Mouse (Mus musculus) CH12.LX (cell line): Measurements from ENCODE around the gene Zfp787. TPM values are rescaled to one million over a fixed set of nuclear protein-coding genes. Genes with fewer than 3 reads are reported as not detected.

Experiments
- DNase-seq: peaks from one replicate; pipeline ENCODE4 v3.0.0-alpha.2; 2013; ENCODE audit errors: extremely low read depth
- H3K27ac ChIP-seq: 2 replicates; pipeline ENCODE4 v1.5.1; 2012; ENCODE audit warnings: low read depth, mild to moderate bottlenecking, control low read depth, moderate library complexity; ENCODE audit not compliant: insufficient read depth
- H3K27me3 ChIP-seq: replicated peaks from 2 replicates; pipeline ENCODE3; 2012; ENCODE audit warnings: inconsistent platforms
- H3K36me3 ChIP-seq, 2 experiments: replicated peaks in 1 of 2; 2 replicates each; pipeline versions ENCODE3 to v1.6.1; 2012; ENCODE audit warnings: inconsistent platforms in 1 of 2, low read length in 1 of 2, mild to moderate bottlenecking in 1 of 2, mixed read lengths in 1 of 2, moderate library complexity in 1 of 2; ENCODE audit not compliant: control insufficient read depth in 1 of 2, insufficient read depth in 1 of 2
- H3K4me1 ChIP-seq, 2 experiments: 2 replicates each; pipeline ENCODE4 v1.6.1; 2012; ENCODE audit warnings: inconsistent platforms in 1 of 2, moderate library complexity in 1 of 2; ENCODE audit not compliant: insufficient read depth in 2 of 2, control insufficient read depth in 1 of 2
- H3K4me2 ChIP-seq: 2 replicates; pipeline ENCODE4 v1.6.1; 2012; ENCODE audit warnings: low read depth, mild to moderate bottlenecking, control low read depth; ENCODE audit not compliant: poor library complexity, insufficient read depth, severe bottlenecking
- H3K4me3 ChIP-seq, 3 experiments: fragments of 150-350 bp in 1 of 3; sonication (generic) in 1 of 3; replicated peaks in 1 of 3; 2 replicates each; pipeline versions ENCODE3 to v1.5.1; 2011 to 2012; ENCODE audit warnings: low read depth in 2 of 3, low read length in 2 of 3, mild to moderate bottlenecking in 2 of 3, moderate library complexity in 2 of 3, control low read depth in 1 of 3, improper control_type of control experiment in 1 of 3, inconsistent platforms in 1 of 3, mixed read lengths in 1 of 3; ENCODE audit not compliant: poor library complexity in 1 of 3
- H3K79me2 ChIP-seq: replicated peaks from 2 replicates; pipeline ENCODE4 v1.6.1; 2012; ENCODE audit warnings: mild to moderate bottlenecking, moderate library complexity; ENCODE audit not compliant: control insufficient read depth, poor library complexity, insufficient read depth, severe bottlenecking; ENCODE audit errors: extremely low read depth
- H3K9ac ChIP-seq: 2 replicates; pipeline ENCODE4 v1.6.1; 2012; ENCODE audit warnings: low read depth, mild to moderate bottlenecking, control low read depth, moderate library complexity; ENCODE audit not compliant: insufficient read depth
- H3K9me3 ChIP-seq: replicated peaks from 2 replicates; pipeline ENCODE3; 2012; ENCODE audit warnings: low read length, inconsistent platforms, mixed read lengths
- CHD2 ChIP-seq: IDR thresholded peaks from 2 replicates; pipeline ENCODE4 v1.6.1; 2011; ENCODE audit warnings: low read length, improper control_type of control experiment
- E2F4 ChIP-seq: IDR thresholded peaks from 2 replicates; pipeline ENCODE4 v1.6.1; 2011; ENCODE audit warnings: low read depth, low read length, improper control_type of control experiment; ENCODE audit not compliant: insufficient replicate concordance
- ELF1 ChIP-seq: IDR thresholded peaks from 2 replicates; pipeline ENCODE4 v1.6.1; 2014; ENCODE audit warnings: low read depth, mild to moderate bottlenecking, inconsistent platforms, low read length, improper control_type of control experiment
- EP300 ChIP-seq: IDR thresholded peaks from 2 replicates; pipeline ENCODE4 v1.6.1; 2011; ENCODE audit warnings: low read length, improper control_type of control experiment
- ETS1 ChIP-seq: conservative IDR thresholded peaks from 2 replicates; pipeline ENCODE4 v1.6.1; 2012; ENCODE audit warnings: low read depth, mild to moderate bottlenecking, inconsistent platforms, low read length, improper control_type of control experiment, moderate library complexity
- GABPA ChIP-seq: IDR thresholded peaks from 2 replicates; pipeline ENCODE4 v1.6.1; 2012; ENCODE audit warnings: low read depth, low read length, improper control_type of control experiment, inconsistent platforms; ENCODE audit not compliant: insufficient replicate concordance
- HCFC1 ChIP-seq: IDR thresholded peaks from 2 replicates; pipeline ENCODE4 v1.6.1; 2012; ENCODE audit warnings: low read depth, mild to moderate bottlenecking, inconsistent platforms, low read length, improper control_type of control experiment
- IRF4 ChIP-seq: IDR thresholded peaks from 2 replicates; pipeline ENCODE4 v1.6.1; 2014; ENCODE audit warnings: low read depth, mild to moderate bottlenecking, inconsistent platforms, low read length, improper control_type of control experiment
- JUN ChIP-seq: IDR thresholded peaks from 2 replicates; pipeline ENCODE4 v1.6.1; 2011; ENCODE audit warnings: low read depth, mild to moderate bottlenecking, low read length, improper control_type of control experiment, moderate library complexity; ENCODE audit not compliant: insufficient read depth
- JUND ChIP-seq: conservative IDR thresholded peaks from 2 replicates; pipeline ENCODE4 v1.6.1; 2011; ENCODE audit warnings: low read depth, low read length, improper control_type of control experiment
- KAT2A ChIP-seq: IDR thresholded peaks from 2 replicates; pipeline ENCODE4 v1.6.1; 2012; ENCODE audit warnings: low read length, improper control_type of control experiment, inconsistent platforms; ENCODE audit not compliant: insufficient replicate concordance
- MAFK ChIP-seq: IDR thresholded peaks from 2 replicates; pipeline ENCODE4 v1.6.1; 2011; ENCODE audit warnings: low read length, improper control_type of control experiment; ENCODE audit not compliant: insufficient replicate concordance
- MAX ChIP-seq: IDR thresholded peaks from 2 replicates; pipeline ENCODE4 v1.6.1; 2011; ENCODE audit warnings: low read length, improper control_type of control experiment
- MAZ ChIP-seq: IDR thresholded peaks from 2 replicates; pipeline ENCODE4 v1.6.1; 2012; ENCODE audit warnings: low read depth, mild to moderate bottlenecking, inconsistent platforms, low read length, improper control_type of control experiment, moderate library complexity
- MEF2A ChIP-seq: IDR thresholded peaks from 2 replicates; pipeline ENCODE4 v1.6.1; 2014; ENCODE audit warnings: low read depth, mild to moderate bottlenecking, inconsistent platforms, low read length, improper control_type of control experiment, borderline replicate concordance
- MXI1 ChIP-seq: IDR thresholded peaks from 2 replicates; pipeline ENCODE4 v1.6.1; 2011; ENCODE audit warnings: mild to moderate bottlenecking, low read depth, low read length, improper control_type of control experiment
- MYC ChIP-seq: IDR thresholded peaks from 2 replicates; pipeline ENCODE4 v1.6.1; 2011; ENCODE audit warnings: low read depth, mild to moderate bottlenecking, improper control_type of control experiment, low read length
- NELFE ChIP-seq: IDR thresholded peaks from 2 replicates; pipeline ENCODE4 v1.6.1; 2011; ENCODE audit warnings: low read depth, low read length, improper control_type of control experiment
- NRF1 ChIP-seq: IDR thresholded peaks from 2 replicates; pipeline ENCODE4 v1.6.1; 2014; ENCODE audit warnings: low read depth, mild to moderate bottlenecking, inconsistent platforms, low read length, improper control_type of control experiment, moderate library complexity
- PAX5 ChIP-seq: IDR thresholded peaks from 2 replicates; pipeline ENCODE4 v1.6.1; 2012; ENCODE audit warnings: low read length, inconsistent platforms, mixed read lengths
- POLR2A ChIP-seq: IDR thresholded peaks from 2 replicates; pipeline ENCODE4 v1.6.1; 2011; ENCODE audit warnings: low read depth, mild to moderate bottlenecking, improper control_type of control experiment, low read length
- POLR2AphosphoS2 ChIP-seq: IDR thresholded peaks from 2 replicates; pipeline ENCODE4 v1.6.1; 2011; ENCODE audit warnings: low read depth, low read length, improper control_type of control experiment
- RAD21 ChIP-seq: IDR thresholded peaks from 2 replicates; pipeline ENCODE4 v1.6.1; 2011; ENCODE audit warnings: low read depth, mild to moderate bottlenecking, low read length, improper control_type of control experiment, moderate library complexity
- SIN3A ChIP-seq: IDR thresholded peaks from 2 replicates; pipeline ENCODE4 v1.6.1; 2012; ENCODE audit warnings: low read length, improper control_type of control experiment, inconsistent platforms
- SMC3 ChIP-seq: IDR thresholded peaks from 2 replicates; pipeline ENCODE4 v1.6.1; 2011; ENCODE audit warnings: low read depth, low read length, improper control_type of control experiment
- TCF12 ChIP-seq: IDR thresholded peaks from 2 replicates; pipeline ENCODE4 v1.6.1; 2014; ENCODE audit warnings: low read depth, mild to moderate bottlenecking, inconsistent platforms, low read length, improper control_type of control experiment
- USF2 ChIP-seq: conservative IDR thresholded peaks from 2 replicates; pipeline ENCODE4 v1.6.1; 2011; ENCODE audit warnings: low read depth, low read length, improper control_type of control experiment
- ZC3H11A ChIP-seq: IDR thresholded peaks from 2 replicates; pipeline ENCODE4 v1.6.1; 2012; ENCODE audit warnings: low read depth, mild to moderate bottlenecking, inconsistent platforms, low read length, improper control_type of control experiment
- ZKSCAN1 ChIP-seq: IDR thresholded peaks from 2 replicates; pipeline ENCODE4 v1.6.1; 2012; ENCODE audit warnings: low read depth, inconsistent platforms, low read length, improper control_type of control experiment, borderline replicate concordance
- ZMIZ1 ChIP-seq: IDR thresholded peaks from 2 replicates; pipeline ENCODE4 v1.6.1; 2012; ENCODE audit warnings: low read depth, mild to moderate bottlenecking, inconsistent platforms, low read length, improper control_type of control experiment
- ZNF384 ChIP-seq: IDR thresholded peaks from 2 replicates; pipeline ENCODE4 v1.6.1; 2012; ENCODE audit warnings: low read depth, low read length, improper control_type of control experiment, inconsistent platforms
- dilution Hi-C: fragments of 300-500 bp; cut with MboI; formaldehyde crosslinking; loops from 2 replicates; pipeline ENCODE4 v1.14.3; 2020; ENCODE audit warnings: low sequenced_read_pairs; ENCODE audit not compliant: extremely low pct_unique_long_range_greater_than_20kb, extremely low pct_ligation_motif_present
- in situ Hi-C: fragments of 300-500 bp; cut with MboI; formaldehyde crosslinking; loops from 3 replicates; pipeline ENCODE4 v1.14.3; 2019; ENCODE audit warnings: low sequenced_read_pairs, low pct_ligation_motif_present, low pct_unique_long_range_greater_than_20kb, mixed read lengths
- polyA plus RNA-seq: library from polyadenylated mRNA; unstranded; fragments of >175 nt; gene quantifications from 2 replicates; pipeline ENCODE4 v1.2.1, GENCODE M21; 2012; ENCODE audit warnings: low read depth; ENCODE audit not compliant: insufficient read length
- total RNA-seq, 2 experiments: library from RNA; depleted of rRNA; stranded (reverse); fragments of 300-350 nt in 1 of 2; fragments of >200 nt in 1 of 2; gene quantifications; 2 replicates each; pipeline ENCODE4 v1.2.3; 2012 to 2014

Zfp787 gene
- total and polyA plus RNA-seq, 3 experiments = 19.0 to 28.3 (median 22.1) TPM

DNA sequence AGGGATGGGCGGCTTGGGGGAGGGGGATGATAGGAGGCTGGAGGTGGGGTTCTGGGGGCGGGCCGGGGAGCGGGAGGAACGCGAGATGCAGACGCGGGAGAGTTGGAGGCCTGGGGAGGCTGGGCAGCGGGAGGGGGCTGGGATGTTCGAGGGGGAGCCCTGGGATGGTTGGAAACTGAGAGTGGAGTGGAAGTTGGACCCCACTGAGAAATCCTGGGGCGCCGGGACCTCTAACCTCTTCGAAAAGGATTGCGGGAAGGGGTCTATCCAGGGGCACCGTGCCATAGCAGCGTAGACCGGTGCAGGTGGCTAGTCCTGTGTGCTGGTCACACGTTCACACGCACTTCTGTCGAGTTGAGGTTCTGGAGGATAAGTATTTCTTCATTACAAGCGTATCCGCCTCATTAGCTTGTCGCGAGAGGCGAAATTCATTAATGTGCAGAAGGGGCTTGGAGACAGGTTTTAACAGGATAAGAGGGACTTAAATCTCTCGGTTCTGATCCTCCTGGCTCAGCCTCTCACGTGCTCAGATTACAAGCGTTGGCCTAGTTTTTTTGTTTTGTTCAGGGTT, 17.0 kb upstream of the Zfp787 start (continued):
- TF ChIP-seq TCF12 = no peak

DNA sequence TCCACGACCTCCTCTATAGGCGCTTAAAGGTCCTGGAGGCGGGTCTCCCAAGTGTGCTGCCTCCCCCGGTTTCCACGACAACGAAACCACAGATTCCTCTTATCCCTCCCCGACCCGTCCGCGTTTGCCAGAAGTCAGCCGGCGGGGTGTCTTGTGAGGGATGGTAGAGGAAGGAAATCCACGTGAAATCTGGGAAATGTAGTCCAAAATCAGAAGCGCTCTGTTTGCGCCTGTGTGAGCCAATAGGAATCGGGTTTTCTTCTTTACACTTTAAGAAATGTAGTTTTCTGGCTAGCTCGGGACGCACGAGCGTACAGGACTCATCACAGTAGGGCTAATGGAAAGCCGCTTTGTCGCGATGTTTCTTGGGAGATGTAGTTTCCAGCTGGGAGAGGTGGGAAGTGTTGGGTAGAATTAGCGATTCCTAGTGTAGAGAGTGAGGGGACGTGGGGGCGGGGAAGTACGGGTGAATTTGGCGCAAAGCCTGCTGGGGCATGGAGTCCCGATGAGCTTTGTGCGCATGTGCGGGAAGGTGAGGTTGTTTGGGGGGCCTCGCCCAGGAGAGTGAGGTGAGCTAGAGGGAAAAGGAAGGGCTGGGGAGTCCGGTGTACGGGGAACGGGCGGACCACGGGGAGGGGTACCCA, 16.3 kb upstream of the Zfp787 start, which contains the start of gene Zfp444:
Gene Zfp444, plus strand, starts transcription at position 221 of the 644 bp plus-strand sequence.
- Histone ChIP-seq H3K27ac (peak within 1 kb of the TSS; percentile 24; the same call in 1 of the 2 replicates), H3K4me1 (peaks cover 4 to 16% of the 10 kb centered on the region in 2 experiments), H3K4me3 (peak within 1 kb of the TSS; percentile 58 to 74 (median 60)), H3K27me3 (no peaks in the 10 kb centered on the region), H3K9me3 (no peaks in the 10 kb centered on the region), H3K9ac (peak within 1 kb of the TSS; percentile 85), H3K36me3 (peaks cover 0 to 21% of the 10 kb centered on the region in 2 experiments), H3K79me2 (no peaks in the 10 kb centered on the region; the same call in 1 of the 2 replicates), H3K4me2 (peak within 1 kb of the TSS; percentile 93)
- peak; percentile 96 for DNase-seq
- in situ Hi-C loops (no loop called here), dilution Hi-C loops (no loop called here)
- TF ChIP-seq IRF4 = peak; percentile 47
- TF ChIP-seq SIN3A = peak; percentile 76
- TF ChIP-seq EP300 = no peak
- peak; percentile 91 for TF ChIP-seq NRF1
- TF ChIP-seq HCFC1 = peak; percentile 87
- no peak for TF ChIP-seq ZNF384
- TF ChIP-seq E2F4 = no peak
- no peak for TF ChIP-seq MYC
- peak; percentile 74 for TF ChIP-seq POLR2A
- peak; percentile 65 for TF ChIP-seq NELFE
- no peak for TF ChIP-seq POLR2AphosphoS2
- no peak for TF ChIP-seq ZC3H11A
- no peak for TF ChIP-seq JUND
- TF ChIP-seq MEF2A = peak; percentile 58; the same call in 1 of the 2 replicates
- TF ChIP-seq KAT2A = 0 out of 2 replicates have a peak, but pooled peaks have one; percentile 68
- TF ChIP-seq MAFK = no peak
- TF ChIP-seq USF2 = no peak
- peak; percentile 63; the same call in 1 of the 2 replicates for TF ChIP-seq TCF12
- TF ChIP-seq RAD21 = no peak
- peak; percentile 17 for TF ChIP-seq MAX
- no peak for TF ChIP-seq SMC3
- TF ChIP-seq CHD2 = peak; percentile 92
- TF ChIP-seq PAX5 = no peak
- TF ChIP-seq JUN = no peak
- 0 out of 2 replicates have a peak, but pooled peaks have one; percentile 26 for TF ChIP-seq ZKSCAN1
- peak; percentile 44; the same call in 1 of the 2 replicates for TF ChIP-seq ETS1
- TF ChIP-seq MXI1 = no peak; the same call in none of the 2 replicates
- TF ChIP-seq MAZ = peak; percentile 50; the same call in 1 of the 2 replicates
- peak; percentile 65; the same call in 1 of the 2 replicates for TF ChIP-seq ZMIZ1
- no peak; the same call in 1 of the 2 replicates for TF ChIP-seq GABPA
- TF ChIP-seq ELF1 = peak; percentile 69
